Mouse (Mus musculus) 3134 (cell line): Measurements from ENCODE around the gene Nhsl2.
"Not testable (repeated sequence)": the region's sequence is repeated elsewhere in the genome, so short reads cannot be mapped to it uniquely, and the experiment has no call there.

Experiments
- DNase-seq: peaks from one replicate; pipeline ENCODE4 v3.0.0-alpha.2; 2011; ENCODE audit warnings: low spot score; ENCODE audit not compliant: insufficient read length; ENCODE audit errors: extremely low read depth

The Nhsl2 gene

GRCm38 (mm10) chrX:101849281-101849821 is at the start of gene Nhsl2:
Gene Nhsl2 (plus strand): TSS chrX:101849385.
- no peak for DNase-seq

- no peak for DNase-seq
Measured at GRCm38 (mm10) chrX:101805512-101805911, 43.7 kb upstream of the Nhsl2 start.

GRCm38 (mm10) chrX:101811750-101812149 is 37.4 kb upstream of the Nhsl2 start:
- DNase-seq: no peak

- no peak for DNase-seq
Measured at GRCm38 (mm10) chrX:101819163-101819562, 30.0 kb upstream of the Nhsl2 start.

GRCm38 (mm10) chrX:101819980-101820379 is 29.2 kb upstream of the Nhsl2 start:
- not testable (repeated sequence) for DNase-seq

GRCm38 (mm10) chrX:101847191-101847795 is 1.9 kb upstream of the Nhsl2 start:
- DNase-seq: no peak

- no peak for DNase-seq
Measured at GRCm38 (mm10) chrX:101849901-101850551, 841 bp downstream of the Nhsl2 start.

GRCm38 (mm10) chrX:101851566-101852354 is 2.6 kb downstream of the Nhsl2 start:
- DNase-seq: no peak

GRCm38 (mm10) chrX:101863666-101864378 is 14.6 kb downstream of the Nhsl2 start:
- DNase-seq: peak; percentile 7

GRCm38 (mm10) chrX:101864788-101865187 is 15.6 kb downstream of the Nhsl2 start:
- DNase-seq: no peak

- DNase-seq: no peak
Measured at GRCm38 (mm10) chrX:101874147-101874546, 25.0 kb downstream of the Nhsl2 start.

GRCm38 (mm10) chrX:101874901-101875300 is 25.7 kb downstream of the Nhsl2 start:
- DNase-seq: no peak

- no peak for DNase-seq
Measured at GRCm38 (mm10) chrX:101876136-101876535, 27.0 kb downstream of the Nhsl2 start.

- no peak for DNase-seq
Measured at GRCm38 (mm10) chrX:101877840-101878239, 28.7 kb downstream of the Nhsl2 start.

- no peak for DNase-seq
Measured at GRCm38 (mm10) chrX:101878546-101878945, 29.4 kb downstream of the Nhsl2 start.

GRCm38 (mm10) chrX:101882141-101882751 is 33.1 kb downstream of the Nhsl2 start:
- DNase-seq: no peak

GRCm38 (mm10) chrX:101889384-101889783 is 40.2 kb downstream of the Nhsl2 start:
- no peak for DNase-seq

GRCm38 (mm10) chrX:101889813-101890469 is 40.8 kb downstream of the Nhsl2 start:
- peak; percentile 60 for DNase-seq

GRCm38 (mm10) chrX:101893796-101894195 is 44.6 kb downstream of the Nhsl2 start:
- no peak for DNase-seq

- DNase-seq: no peak
Measured at GRCm38 (mm10) chrX:101898341-101898740, 49.2 kb downstream of the Nhsl2 start.
